Mouse (Mus musculus) liver, embryonic 13.5 days (tissue): Measurements from ENCODE around the gene Gm49320. TPM values are rescaled to one million over a fixed set of nuclear protein-coding genes. Genes with fewer than 3 reads are reported as not detected.
A peak's percentile ranks its signal among the peaks of the same experiment; 100 is the strongest.

Source experiments
- ATAC-seq: fragments of 200-750 bp; cut with Nextera tagmentation; 2 replicates; pipeline ENCODE4 v1.8.0; 2017; ENCODE audit warnings: low read depth, mild to moderate bottlenecking, moderate number of reproducible peaks, moderate library complexity
- DNase-seq: peaks from one replicate; pipeline ENCODE4 v3.0.0; 2022
- H3K27ac ChIP-seq: fragments of 300-500 bp; sonication (generic); 2 replicates; pipeline ENCODE4 v1.5.1; 2015; ENCODE audit warnings: moderate library complexity, mild to moderate bottlenecking, inconsistent platforms
- H3K27me3 ChIP-seq: fragments of 300-500 bp; sonication (generic); 2 replicates; pipeline ENCODE4 v1.6.1; 2015; ENCODE audit warnings: mild to moderate bottlenecking, inconsistent platforms
- H3K36me3 ChIP-seq: fragments of 300-500 bp; sonication (generic); 2 replicates; pipeline ENCODE4 v1.6.1; 2015; ENCODE audit warnings: mild to moderate bottlenecking, inconsistent platforms
- H3K4me1 ChIP-seq: fragments of 300-500 bp; sonication (generic); replicated peaks from 2 replicates; pipeline ENCODE4 v1.6.1; 2015; ENCODE audit warnings: inconsistent platforms
- H3K4me2 ChIP-seq: fragments of 300-500 bp; sonication (generic); 2 replicates; pipeline ENCODE4 v1.6.1; 2015; ENCODE audit warnings: inconsistent platforms, mild to moderate bottlenecking, moderate library complexity
- H3K4me3 ChIP-seq: fragments of 300-500 bp; sonication (generic); replicated peaks from 2 replicates; pipeline ENCODE4 v1.5.1; 2015; ENCODE audit warnings: mild to moderate bottlenecking, inconsistent platforms
- H3K9ac ChIP-seq: fragments of 300-500 bp; sonication (generic); 2 replicates; pipeline ENCODE4 v1.6.1; 2015; ENCODE audit warnings: mild to moderate bottlenecking, inconsistent platforms
- H3K9me3 ChIP-seq: fragments of 300-500 bp; sonication (generic); replicated peaks from 2 replicates; pipeline ENCODE4 v1.6.1; 2016; ENCODE audit warnings: inconsistent platforms
- WGBS: fragments of 180-500 bp; shearing (Covaris S2); methylation state at CpG from one replicate; pipeline ENCODE4 v1.1.7; 2015; ENCODE audit not compliant: insufficient replicate concordance; 5-methylcytosine and 5-hydroxymethylcytosine counted together
- polyA plus RNA-seq: library from polyadenylated mRNA; unstranded; fragments of >200 nt; fragmentation: Nextera tagmentation; extraction: Ambion mirVana; gene quantifications from 2 replicates; pipeline ENCODE4 v1.2.1, GENCODE M21; 2015

Gm49320 gene
- polyA plus RNA-seq, 1 experiment from 2014 or later = 0.23 TPM

DNA sequence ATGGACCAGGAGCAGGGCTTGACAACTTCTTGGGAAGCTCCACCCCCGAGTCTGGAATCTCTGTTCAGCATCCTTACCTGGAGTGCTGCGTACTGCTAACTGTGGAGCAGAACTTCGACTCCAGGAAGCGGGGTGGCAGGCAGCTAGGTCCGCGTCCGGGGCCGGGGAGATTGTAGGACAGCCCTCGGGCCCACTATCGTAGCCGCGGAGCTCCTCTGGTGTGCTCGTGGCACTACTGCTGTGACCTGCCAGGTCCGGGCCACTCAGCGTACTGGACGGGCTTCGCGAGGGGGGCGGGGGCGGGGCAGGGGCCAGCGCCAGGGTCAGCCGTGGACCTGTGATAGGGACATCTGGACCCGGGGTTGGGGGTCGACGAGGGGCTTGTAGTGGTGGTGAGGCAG, 25.9 kb upstream of the Gm49320 start:
- Histone ChIP-seq H3K4me2 (peak overlapping the region; percentile 67), H3K27ac (no peak overlapping the region), H3K36me3 (no peaks in the 10 kb centered on the region), H3K9ac (peak overlapping the region; percentile 26; the same call in 1 of the 2 replicates), H3K4me3 (peak overlapping the region; percentile 50), H3K4me1 (peaks cover 25% of the 10 kb centered on the region), H3K9me3 (no peaks in the 10 kb centered on the region), H3K27me3 (peaks cover 78% of the 10 kb centered on the region)
- ATAC-seq (peak; percentile 24), DNase-seq (no peak)
- 2% methylated on average over 25 of the region's 25 CpGs for WGBS

DNA sequence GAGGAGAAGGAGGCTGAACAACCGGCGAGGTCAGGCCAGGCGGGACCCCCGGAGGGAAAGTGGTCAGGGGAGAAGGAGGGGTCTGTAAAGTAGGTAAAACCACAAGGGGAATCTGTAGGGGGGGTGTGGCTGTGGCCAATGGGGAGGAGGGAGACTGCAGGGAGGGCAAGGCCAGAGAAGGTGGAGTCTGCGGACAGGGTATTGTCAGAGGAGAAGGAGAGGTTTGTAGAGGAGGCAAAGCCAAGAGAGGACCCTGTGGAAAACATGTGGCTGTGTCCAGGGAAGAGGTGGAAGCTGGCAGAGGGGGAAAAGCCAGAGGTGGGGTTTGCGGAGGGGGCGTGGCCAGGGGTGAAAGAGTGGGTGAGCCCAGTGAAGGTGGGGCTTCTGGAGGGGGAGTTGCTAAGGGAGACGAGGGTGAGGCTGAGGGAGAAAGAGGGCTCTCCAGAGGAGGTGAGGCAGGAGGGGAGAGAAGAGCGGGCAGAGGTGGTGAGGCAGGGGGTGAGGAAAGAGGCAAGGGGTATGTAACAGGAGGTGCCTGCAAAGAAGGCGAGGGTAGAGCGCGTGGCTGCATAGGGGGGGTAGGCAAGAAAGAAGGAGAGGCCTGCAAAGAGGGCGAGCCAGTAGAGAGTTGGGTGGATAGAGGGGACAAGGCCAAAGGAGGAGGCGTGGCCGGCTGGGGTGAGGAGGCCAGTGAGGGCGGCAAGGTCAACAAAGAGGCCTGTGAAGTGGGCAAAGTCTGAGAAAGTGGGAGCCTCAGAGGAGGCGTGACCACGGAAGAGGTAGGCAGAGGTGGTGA, 25.3 kb upstream of the Gm49320 start:
- peak overlapping the region; percentile 50 for H3K4me3 ChIP-seq
- DNase-seq = no peak
- H3K9ac ChIP-seq = peak overlapping the region; percentile 41
- peak overlapping the region; percentile 67 for H3K4me2 ChIP-seq
- H3K4me1 ChIP-seq = peaks cover 25% of the 10 kb centered on the region
- no peaks in the 10 kb centered on the region for H3K9me3 ChIP-seq
- no peaks in the 10 kb centered on the region for H3K36me3 ChIP-seq
- 0 out of 2 replicates have a peak overlapping the region, but pooled peaks have one; percentile 23 for H3K27ac ChIP-seq
- WGBS = 2% methylated on average over 18 of the region's 18 CpGs
- ATAC-seq = peak; percentile 59
- H3K27me3 ChIP-seq = peaks cover 78% of the 10 kb centered on the region

DNA sequence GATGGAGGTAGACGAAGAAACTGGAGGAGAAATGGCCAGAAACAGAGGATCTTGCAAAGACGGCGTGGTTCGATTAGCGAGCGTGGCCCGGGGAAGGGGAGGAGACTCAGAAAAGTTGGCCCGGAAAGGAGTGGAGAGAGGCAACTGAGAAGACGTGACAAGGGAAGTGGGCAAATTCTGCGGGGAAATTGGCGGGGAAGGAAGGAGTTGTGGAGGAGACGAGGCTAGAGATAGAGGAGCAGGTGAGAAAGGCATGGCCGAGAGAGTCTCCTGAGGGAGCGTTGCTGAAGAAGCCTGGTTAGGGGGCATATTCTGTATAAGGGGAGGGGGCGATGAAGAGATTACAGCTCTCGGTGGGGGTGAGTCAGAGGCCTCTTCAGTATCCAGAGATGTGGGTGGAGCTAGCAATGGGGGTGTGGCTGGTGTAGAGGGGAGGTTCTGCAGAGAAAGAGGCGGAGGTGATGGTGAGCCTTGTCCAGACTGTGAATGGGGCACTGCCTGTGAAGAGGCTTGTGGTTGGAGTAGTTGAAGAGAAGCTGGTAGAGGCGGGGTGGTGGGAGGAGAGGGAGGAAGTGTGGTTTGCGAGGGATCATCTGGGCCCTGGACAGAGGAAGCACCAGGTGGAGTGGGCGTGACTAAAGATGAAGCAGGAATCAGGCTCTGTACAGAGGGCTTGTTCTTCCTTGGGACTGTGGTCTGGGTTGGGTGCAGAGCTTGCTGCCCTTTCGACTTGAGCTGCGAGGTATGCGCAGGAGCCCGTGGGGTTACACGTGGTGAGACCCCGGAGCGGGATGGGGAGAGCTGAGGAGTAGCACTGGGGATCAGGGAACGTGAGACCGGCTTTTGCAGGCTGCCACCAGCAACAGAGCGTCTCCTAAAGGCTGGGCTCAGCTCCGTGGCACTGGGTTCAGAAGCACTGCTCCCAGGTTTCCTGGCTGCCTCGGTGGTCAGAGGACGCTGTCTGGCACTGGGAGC, 24.4 kb upstream of the Gm49320 start:
- H3K4me2 ChIP-seq = peak overlapping the region; percentile 67
- peak; percentile 49 for DNase-seq
- ATAC-seq = peak; percentile 77
- peaks cover 25% of the 10 kb centered on the region for H3K4me1 ChIP-seq
- peak overlapping the region; percentile 50 for H3K4me3 ChIP-seq
- no peaks in the 10 kb centered on the region for H3K9me3 ChIP-seq
- 4% methylated on average over 33 of the region's 33 CpGs for WGBS
- no peaks in the 10 kb centered on the region for H3K36me3 ChIP-seq
- peak overlapping the region; percentile 41 for H3K9ac ChIP-seq
- H3K27me3 ChIP-seq = peaks cover 84% of the 10 kb centered on the region
- no peak overlapping the region for H3K27ac ChIP-seq

DNA sequence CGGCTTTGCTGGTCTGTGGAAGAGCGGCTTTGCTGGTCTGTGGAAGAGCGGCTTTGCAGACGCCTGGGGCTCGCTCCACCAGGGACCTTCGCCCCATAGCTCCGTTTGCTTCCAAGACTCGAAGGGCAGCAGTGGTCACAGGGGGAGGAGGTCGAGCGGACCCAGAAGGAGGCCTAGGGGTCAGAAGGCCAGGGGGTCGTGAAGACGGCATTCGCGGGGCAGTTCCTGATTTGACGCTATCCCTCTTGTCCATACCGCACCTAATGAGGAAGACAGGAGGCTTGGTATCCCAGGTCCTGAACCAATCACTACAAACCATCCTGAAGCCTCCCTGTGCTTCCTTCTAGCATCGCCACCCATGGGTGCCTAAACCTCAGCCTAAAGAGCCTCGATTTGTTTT, 22.4 kb upstream of the Gm49320 start:
- 11% methylated on average over 18 of the region's 18 CpGs for WGBS
- Histone ChIP-seq H3K4me1 (peaks cover 25% of the 10 kb centered on the region), H3K4me3 (0 out of 2 replicates have a peak overlapping the region, but pooled peaks have one; percentile 43), H3K4me2 (peak overlapping the region; percentile 67), H3K9ac (no peak overlapping the region), H3K36me3 (no peaks in the 10 kb centered on the region), H3K9me3 (no peaks in the 10 kb centered on the region), H3K27me3 (peaks cover 69% of the 10 kb centered on the region), H3K27ac (no peak overlapping the region)
- ATAC-seq (no peak), DNase-seq (no peak)

DNA sequence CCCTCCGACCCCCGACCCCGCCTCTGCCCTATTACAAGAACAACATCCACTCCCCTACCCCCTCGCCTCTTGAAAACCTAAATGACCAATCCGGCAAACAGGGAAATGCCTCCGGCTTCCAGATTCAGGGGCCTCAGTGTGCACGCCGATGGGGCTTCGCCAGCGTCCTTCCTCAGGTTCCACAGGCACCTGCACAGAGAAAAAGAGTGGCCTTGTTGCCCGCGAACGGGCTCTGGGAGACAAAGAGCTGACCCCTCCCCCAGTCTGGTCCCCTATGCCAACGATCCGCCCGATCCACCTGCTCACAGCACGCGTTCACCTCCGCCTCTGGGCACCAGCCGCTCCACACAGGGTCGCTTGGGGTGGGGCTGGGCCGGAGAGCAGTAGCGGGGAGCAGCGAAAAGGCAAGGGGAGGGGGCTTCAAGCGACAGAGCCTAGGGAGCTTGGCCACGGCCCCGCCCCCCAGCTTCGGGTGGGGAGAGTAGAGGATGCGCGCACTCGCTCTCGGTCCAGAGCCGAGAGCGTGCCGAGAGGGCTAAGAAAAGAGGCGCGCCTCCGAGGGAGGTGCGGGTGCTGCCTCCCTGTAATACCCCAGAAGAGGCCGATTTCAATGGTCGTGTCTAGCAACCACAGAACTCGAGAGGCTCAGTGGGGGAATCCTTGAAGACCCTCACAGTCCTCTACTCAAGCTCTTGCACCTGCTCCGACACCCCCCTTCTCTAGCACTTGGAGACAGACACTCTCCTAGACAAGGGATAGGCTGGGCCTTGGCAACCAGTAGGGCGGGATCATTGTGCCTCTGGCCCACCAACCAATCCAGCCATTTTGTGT, 21.7 kb upstream of the Gm49320 start, which contains the start of gene Prr36:
TSS of gene Prr36 (minus strand) at position 669 of the 831 bp plus-strand sequence.
- Histone ChIP-seq H3K27ac (no peak within 1 kb of the TSS), H3K4me2 (peak within 1 kb of the TSS; percentile 67), H3K4me3 (peak within 1 kb of the TSS; percentile 43), H3K9ac (no peak within 1 kb of the TSS), H3K9me3 (no peaks in the 10 kb centered on the region), H3K27me3 (peaks cover 67% of the 10 kb centered on the region), H3K4me1 (peaks cover 25% of the 10 kb centered on the region), H3K36me3 (no peaks in the 10 kb centered on the region)
- DNase-seq (no peak), ATAC-seq (no peak)
- 5% methylated on average over 44 of the region's 44 CpGs for WGBS

DNA sequence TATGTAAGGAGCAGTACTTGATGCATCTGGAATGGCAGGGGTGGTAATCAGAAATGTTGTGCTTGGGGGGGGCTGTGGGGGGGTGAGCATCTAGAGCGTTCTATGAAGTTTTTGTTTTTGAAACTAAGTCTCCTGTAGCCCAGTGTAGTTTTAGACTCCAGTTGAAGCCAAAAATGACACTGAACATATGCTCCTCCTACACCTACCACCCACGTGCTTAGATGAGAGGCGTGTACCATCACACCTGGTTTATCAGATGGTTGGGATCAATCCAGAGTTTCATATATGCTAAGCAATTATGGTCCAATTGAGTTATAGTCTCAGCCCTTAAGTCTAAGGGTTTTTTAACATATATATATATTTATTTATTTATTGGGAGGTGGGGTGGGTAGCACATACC, 19.0 kb upstream of the Gm49320 start:
- no peak overlapping the region for H3K9ac ChIP-seq
- H3K36me3 ChIP-seq = no peaks in the 10 kb centered on the region
- H3K4me2 ChIP-seq = no peak overlapping the region
- WGBS = 66% methylated on average over 3 of the region's 3 CpGs
- no peaks in the 10 kb centered on the region for H3K9me3 ChIP-seq
- H3K4me3 ChIP-seq = no peak overlapping the region
- H3K27ac ChIP-seq = no peak overlapping the region
- DNase-seq = no peak
- peaks cover 6% of the 10 kb centered on the region for H3K4me1 ChIP-seq
- ATAC-seq = no peak
- peaks cover 61% of the 10 kb centered on the region for H3K27me3 ChIP-seq

DNA sequence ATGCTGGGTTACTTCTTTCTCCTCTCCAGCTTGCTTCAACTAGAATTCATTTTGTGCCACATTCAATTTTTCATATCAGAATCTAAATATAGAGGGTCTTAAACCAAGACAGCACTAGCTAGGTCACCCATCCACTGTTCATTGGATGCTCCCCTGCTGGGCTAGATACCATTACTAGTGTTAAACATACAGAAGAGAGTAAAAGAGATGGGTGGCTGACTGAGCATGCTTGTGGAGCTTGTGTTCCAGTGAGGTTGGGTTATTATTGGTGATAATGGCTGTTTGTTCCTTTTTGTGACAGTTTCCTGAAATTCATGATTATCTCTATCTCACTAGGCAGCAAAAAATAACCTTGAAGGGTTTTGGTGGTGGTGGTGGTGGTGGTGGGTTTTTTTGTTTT, 16.6 kb upstream of the Gm49320 start:
- Histone ChIP-seq H3K9ac (no peak overlapping the region), H3K4me1 (peaks cover 7% of the 10 kb centered on the region), H3K9me3 (no peaks in the 10 kb centered on the region), H3K27me3 (peaks cover 61% of the 10 kb centered on the region), H3K36me3 (no peaks in the 10 kb centered on the region), H3K4me2 (no peak overlapping the region), H3K27ac (no peak overlapping the region), H3K4me3 (no peak overlapping the region)
- ATAC-seq = no peak
- DNase-seq = no peak

DNA sequence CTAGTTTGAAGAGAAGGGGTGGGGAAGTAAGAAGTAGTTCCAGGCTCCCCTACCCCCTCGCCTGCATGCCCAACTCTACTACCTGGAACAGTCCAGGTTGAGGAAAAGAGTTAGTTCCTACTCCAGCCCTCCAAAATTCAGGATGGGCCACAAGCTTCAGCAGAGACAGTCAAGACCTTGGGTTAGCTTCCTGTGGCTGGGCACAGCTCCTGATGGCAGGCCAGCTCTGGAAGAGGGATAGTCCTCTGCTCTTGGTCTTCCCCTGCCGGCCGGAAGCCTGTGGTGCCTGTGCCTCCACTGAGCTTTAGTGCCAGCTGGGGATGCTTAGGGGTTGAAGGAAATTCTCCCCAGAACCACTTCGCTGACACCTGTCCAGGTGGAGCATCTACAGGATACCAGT, 12.3 kb upstream of the Gm49320 start:
- Histone ChIP-seq H3K27me3 (peaks cover 60% of the 10 kb centered on the region), H3K4me3 (peak overlapping the region; percentile 36), H3K4me1 (peaks cover 20% of the 10 kb centered on the region), H3K36me3 (no peaks in the 10 kb centered on the region), H3K4me2 (peak overlapping the region; percentile 48), H3K27ac (no peak overlapping the region), H3K9me3 (no peaks in the 10 kb centered on the region), H3K9ac (no peak overlapping the region)
- ATAC-seq = peak; percentile 11; the same call in 1 of the 2 replicates
- no peak for DNase-seq
- 22% methylated on average over 4 of the region's 4 CpGs for WGBS

DNA sequence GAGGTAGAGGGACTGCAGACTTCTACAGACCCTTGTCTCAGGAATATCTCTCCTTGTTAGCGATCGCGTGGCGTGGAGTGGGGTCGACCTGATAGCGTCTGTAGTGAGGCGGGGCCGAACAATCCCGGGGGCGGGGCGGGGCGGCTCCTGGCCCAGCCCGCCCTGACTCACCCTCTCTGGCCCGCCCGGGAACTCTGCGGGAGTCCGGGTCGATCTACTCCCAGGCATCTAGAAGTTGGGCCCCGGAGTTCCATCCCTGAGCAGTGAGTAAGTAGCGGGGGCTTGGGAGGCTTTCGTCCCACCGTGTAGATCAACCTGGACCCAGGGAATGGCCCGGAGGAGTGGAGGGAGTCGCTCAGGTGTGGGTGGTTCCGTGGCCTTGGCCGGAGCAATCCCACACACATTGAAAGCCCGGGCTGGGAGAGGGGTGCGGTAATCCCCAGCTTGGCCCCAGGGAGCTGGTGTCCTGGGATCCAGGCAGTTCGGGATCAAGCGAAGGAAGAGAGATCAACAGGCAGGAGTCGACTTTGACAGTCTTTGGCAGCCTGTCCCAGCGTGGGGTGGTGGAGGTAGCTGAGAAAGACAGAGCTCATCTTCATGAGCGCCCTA, 11.8 kb upstream of the Gm49320 start, which contains the start of gene Lrrc8e:
TSS of gene Lrrc8e (plus strand) at position 89 of the 609 bp plus-strand sequence.
- ATAC-seq (peak; percentile 72), DNase-seq (no peak)
- 8% methylated on average over 33 of the region's 33 CpGs for WGBS
- peaks cover 23% of the 10 kb centered on the region for H3K4me1 ChIP-seq
- H3K27me3 ChIP-seq = peaks cover 60% of the 10 kb centered on the region
- no peaks in the 10 kb centered on the region for H3K9me3 ChIP-seq
- H3K36me3 ChIP-seq = no peaks in the 10 kb centered on the region
- H3K27ac ChIP-seq = no peak within 1 kb of the TSS
- peak within 1 kb of the TSS; percentile 26; the same call in 1 of the 2 replicates for H3K9ac ChIP-seq
- H3K4me2 ChIP-seq = peak within 1 kb of the TSS; percentile 48
- peak within 1 kb of the TSS; percentile 36 for H3K4me3 ChIP-seq

DNA sequence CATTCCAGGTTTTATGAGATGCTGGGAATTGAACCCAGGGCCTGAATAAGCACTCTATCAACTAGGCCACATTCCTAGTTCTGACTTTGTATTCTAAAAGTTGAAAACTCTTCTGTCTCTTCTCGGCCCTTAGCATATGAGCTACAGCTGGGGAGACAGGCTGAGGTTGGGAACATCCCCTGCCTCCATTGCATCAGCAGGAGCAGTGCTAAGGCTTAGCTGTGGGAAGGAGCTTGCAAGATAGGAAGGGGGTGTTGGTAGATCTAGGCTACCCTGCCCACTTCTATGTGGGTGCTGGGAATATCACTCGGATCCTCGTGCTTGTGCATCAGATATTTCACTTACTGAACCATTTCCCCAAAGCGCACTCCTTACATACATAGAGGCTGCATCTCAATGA, 10.7 kb upstream of the Gm49320 start:
- Histone ChIP-seq H3K36me3 (no peaks in the 10 kb centered on the region), H3K27me3 (peaks cover 60% of the 10 kb centered on the region), H3K4me2 (no peak overlapping the region), H3K9ac (no peak overlapping the region), H3K27ac (no peak overlapping the region), H3K4me1 (peaks cover 23% of the 10 kb centered on the region), H3K4me3 (no peak overlapping the region), H3K9me3 (no peaks in the 10 kb centered on the region)
- DNase-seq (no peak), ATAC-seq (no peak)
- WGBS = 64% methylated on average over 4 of the region's 4 CpGs
